Mouse (Mus musculus) brain, embryonic 14.5 days (tissue): ENCODE measurements around the gene Diaph3. TPM values are rescaled to one million over a fixed set of nuclear protein-coding genes. Genes with fewer than 3 reads are reported as not detected.
A peak's percentile ranks its signal among the peaks of the same experiment; 100 is the strongest.

Source experiments
- DNase-seq: peaks from one replicate; pipeline ENCODE4 v3.0.0-alpha.2; 2011; ENCODE audit warnings: low read depth
- CTCF ChIP-seq: fragments of 200-500 bp; IDR thresholded peaks from 2 replicates; pipeline ENCODE4 v1.5.1; 2012; ENCODE audit warnings: inconsistent platforms, mild to moderate bottlenecking, moderate library complexity, borderline replicate concordance; ENCODE audit not compliant: insufficient read depth, insufficient read length; ENCODE audit errors: extremely low read depth
- POLR2A ChIP-seq: fragments of 200-500 bp; IDR thresholded peaks from 2 replicates; pipeline ENCODE4 v1.6.1; 2012; ENCODE audit warnings: mild to moderate bottlenecking, inconsistent platforms, borderline replicate concordance; ENCODE audit not compliant: poor library complexity, insufficient read depth, insufficient read length, severe bottlenecking; ENCODE audit errors: extremely low read depth
- polyA plus RNA-seq: library from polyadenylated mRNA; depleted of rRNA; stranded (reverse); fragments of >200 nt; gene quantifications from 2 replicates; pipeline ENCODE4 v1.2.3, GENCODE M21; 2012

Diaph3 gene
- polyA plus RNA-seq, 1 experiment = 2.8 TPM

DNA sequence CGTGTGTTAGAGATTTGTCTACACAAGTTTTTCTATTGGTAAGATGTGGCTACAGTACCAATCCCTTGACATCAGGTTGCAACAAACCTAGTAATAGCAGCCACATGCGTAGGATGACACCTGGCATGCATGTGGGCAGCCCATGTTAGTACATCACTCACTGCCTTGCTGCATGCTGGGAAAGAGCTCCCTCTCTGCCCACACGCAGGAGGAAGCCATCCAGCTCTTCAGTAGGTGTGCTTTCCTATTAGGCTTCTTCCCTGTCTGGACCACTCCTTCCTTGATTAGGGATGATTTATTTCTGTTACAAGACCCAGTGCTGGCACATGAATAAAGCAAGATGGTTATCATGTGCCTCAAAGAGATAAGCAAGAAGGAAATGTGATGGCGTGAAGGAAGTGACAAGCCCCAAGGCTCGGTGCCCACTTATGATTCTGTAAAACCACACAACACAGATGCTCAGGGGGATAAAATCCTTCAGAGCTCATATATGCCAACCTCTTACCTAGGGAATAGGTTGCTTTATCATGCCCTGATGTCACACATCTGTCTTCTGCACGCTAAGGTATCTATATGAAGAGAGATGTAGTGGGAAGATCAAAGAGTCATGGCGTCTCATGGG, 494.4 kb downstream of the Diaph3 start:
- DNase-seq = no peak
- no peak for TF ChIP-seq CTCF
- no peak for TF ChIP-seq POLR2A

DNA sequence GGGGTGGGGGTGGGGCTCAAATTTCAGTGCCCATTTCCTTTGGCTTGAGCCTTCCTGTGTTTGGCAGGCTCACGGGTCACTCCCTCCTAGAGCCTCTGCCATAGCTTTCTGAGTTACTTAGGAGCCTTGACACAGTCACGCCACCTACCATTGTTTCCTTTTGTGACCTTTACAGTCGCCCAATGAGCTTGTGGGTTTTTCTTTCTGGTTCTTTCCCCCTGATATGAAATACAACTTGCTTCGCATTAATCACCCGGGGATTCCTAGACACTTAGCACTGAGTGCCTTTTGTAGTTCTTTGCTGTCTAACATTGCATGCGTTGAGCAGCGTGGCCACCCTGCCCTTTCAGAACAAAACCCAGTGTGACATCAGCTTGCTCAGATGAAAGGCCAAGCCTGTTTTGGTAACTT, 498.2 kb downstream of the Diaph3 start:
- DNase-seq = peak; percentile 51
- TF ChIP-seq POLR2A (no peak), CTCF (no peak)

DNA sequence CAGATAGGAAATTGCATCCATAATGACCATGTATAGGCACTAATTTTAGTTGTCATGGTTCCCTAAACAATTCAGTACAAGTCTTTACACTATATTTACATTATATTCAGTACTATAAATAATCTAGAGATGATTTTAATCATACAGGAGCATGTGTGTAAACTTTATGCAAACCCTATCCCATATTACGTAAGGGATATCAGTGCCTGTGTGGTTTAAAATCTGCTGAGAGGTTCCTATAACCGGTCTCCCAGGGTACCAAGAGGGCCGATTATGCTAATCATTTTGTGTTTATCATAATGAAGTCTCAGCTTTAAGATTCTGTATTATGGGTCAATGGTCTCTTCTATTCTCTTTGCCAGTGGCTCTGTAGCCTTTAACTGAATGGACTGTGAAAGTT, 499.2 kb downstream of the Diaph3 start:
- DNase-seq = no peak
- TF ChIP-seq CTCF (no peak), POLR2A (no peak)

DNA sequence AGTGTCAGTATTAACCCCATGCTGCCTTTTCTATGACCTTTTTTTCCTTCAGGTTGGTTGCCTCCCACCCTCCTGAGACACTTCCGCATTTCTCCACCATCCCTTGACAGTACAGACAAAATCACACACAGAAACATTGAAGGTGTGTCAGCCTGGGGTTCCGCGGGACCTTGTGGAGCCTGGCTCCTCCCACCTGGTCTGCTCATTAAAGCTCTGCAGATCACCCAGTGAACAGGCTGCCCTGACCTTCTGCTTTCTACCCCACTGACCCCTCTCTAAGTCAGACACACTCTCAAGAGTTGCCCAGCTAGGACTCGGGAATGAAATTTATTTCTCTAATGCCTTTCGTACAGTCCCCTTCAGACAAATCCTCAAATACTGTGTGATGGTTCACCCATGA, 500.9 kb downstream of the Diaph3 start:
- no peak for TF ChIP-seq CTCF
- no peak for TF ChIP-seq POLR2A
- DNase-seq = no peak

DNA sequence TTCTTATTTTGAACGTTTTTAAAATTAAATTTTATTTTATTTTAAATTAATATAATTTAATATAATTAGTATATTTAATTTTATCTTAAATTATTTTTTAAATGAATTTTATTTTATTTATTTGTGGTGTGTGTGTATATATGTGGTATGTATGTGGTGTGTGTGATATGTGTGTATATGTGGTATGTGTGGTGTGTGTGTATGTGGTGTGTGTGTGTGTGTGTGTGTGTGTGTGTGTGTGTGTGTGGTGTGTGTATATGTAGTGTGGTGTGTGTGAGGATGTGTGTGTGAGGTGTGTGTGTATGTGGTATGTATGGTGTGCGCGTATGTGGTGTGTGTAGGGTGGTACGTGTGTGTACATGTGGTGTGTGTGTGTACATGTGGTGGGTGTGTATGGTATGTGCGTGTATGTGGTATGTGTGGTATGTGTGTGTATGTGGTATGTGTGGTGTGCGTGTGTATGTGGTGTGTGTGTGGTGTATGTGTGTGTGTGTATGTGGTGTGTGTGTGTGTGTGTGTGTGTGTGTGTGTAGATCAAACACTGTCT, 505.4 kb downstream of the Diaph3 start:
- no peak for DNase-seq
- no peak for TF ChIP-seq POLR2A
- no peak for TF ChIP-seq CTCF

DNA sequence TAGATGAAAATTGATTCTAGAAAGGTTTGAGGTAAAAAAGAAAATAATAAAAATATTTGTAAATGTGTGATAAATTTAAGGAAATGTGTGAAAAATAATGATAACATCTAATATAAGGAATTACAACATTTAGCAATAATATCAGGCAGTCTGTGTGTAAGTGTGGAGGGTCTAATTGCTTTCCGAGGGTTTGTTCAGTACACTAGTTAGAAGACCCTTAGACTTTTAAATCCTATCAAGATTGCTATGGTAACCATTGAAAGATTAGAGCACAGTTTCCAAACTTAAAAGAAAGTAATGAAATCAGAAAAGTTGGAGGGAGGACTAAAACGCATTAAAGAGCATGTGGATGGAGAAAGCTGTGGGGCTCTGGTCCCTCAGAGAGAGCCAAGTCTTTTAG, 506.0 kb downstream of the Diaph3 start:
- DNase-seq = peak; percentile 40
- TF ChIP-seq CTCF = no peak
- no peak for TF ChIP-seq POLR2A

DNA sequence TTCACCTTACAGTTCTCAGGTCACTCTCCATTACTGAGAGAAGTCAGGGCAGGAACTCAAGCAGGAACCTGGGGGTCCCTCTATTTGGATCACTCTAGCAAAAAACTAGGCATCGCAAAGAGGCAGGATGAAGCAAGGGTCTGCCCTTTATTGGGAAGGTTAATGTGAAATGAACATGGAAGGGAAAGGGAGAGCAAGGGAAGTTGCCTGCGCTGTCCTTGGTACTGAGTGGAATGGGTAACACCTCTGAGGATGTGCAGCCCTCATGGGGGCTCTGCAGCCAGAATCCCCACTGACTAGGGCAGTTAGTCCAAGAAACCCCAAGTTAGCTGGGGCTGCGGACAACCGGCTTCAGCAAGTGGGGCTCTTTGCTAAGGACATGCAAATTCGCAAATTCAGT, 507.2 kb downstream of the Diaph3 start:
- TF ChIP-seq POLR2A (no peak), CTCF (no peak)
- no peak for DNase-seq

DNA sequence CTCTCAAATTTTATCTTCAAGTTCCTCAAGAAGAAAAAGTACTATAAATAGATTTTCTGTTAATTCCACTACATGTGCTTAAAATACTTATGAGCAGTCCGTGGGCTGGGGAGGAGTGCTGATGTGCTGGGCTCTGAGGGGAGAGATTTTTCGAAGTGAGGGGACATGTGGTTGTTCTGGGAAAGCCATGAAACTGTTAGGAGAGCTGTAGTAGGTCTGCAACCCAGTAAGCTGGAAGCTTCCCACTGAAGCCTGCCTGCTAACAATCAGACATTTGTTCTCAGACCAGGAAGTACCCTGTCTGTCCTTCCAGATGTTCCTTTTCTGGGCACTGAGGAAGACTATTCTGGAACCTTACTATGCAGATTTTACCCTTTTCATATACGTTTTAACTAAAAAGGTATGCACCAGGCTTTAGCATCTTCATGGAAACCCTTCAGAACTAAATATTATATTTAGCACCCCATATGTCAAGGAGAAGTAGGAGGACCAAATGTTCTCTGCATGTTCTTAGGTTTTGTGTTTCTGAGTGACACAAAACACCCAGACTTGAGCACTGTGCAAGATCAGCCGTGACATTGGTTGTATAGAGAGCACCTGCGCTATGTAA, 516.1 kb downstream of the Diaph3 start:
- TF ChIP-seq POLR2A = no peak
- TF ChIP-seq CTCF = no peak
- no peak for DNase-seq

DNA sequence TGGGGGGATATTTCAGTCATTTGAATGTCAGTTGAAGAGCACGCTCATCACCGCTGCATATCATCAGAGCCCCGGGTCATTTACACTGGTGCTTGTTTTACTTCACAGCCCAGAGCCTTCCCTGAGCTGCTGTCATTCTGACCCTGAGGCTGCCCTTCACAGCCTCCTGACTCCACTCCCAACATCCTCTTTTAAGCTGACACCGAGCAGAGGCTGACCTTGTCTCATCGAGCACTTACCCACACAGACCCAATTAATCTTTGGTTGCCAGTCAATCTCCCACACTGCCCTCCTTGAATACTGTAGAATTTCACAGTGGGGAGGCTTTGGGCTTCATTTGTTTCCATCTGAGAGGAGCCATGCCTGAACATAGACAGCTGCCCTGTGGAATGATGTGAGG, 521.4 kb downstream of the Diaph3 start:
- TF ChIP-seq POLR2A = no peak
- TF ChIP-seq CTCF = no peak
- DNase-seq = peak; percentile 23
